Mouse (Mus musculus): Measurements from ENCODE around the gene Dydc1. TPM values are rescaled to one million over a fixed set of nuclear protein-coding genes. Genes with fewer than 3 reads are reported as not detected.

Gene Dydc1
- polyA plus RNA-seq, 1 experiment from 2014 or later, result not detected

GRCm38 (mm10) chr14:41101242-41101641 is 28.5 kb downstream of the Dydc1 start:
- Histone ChIP-seq H3K36me3 (replicated peaks; ENCODE audit: control insufficient read depth, insufficient read depth, low read depth, low read length) (no peaks in the 10 kb centered on the region), H3K4me2 (ENCODE audit: low read depth, low read length) (no peak overlapping the region), H3K27me3 (ENCODE audit: control insufficient read depth, insufficient read depth, low read length) (no peaks in the 10 kb centered on the region), H3K4me1 (ENCODE audit: control insufficient read depth, insufficient read depth, low read length) (no peaks in the 10 kb centered on the region), H3K27ac (replicated peaks; ENCODE audit: low read depth, low read length) (no peak overlapping the region), H3K9ac (replicated peaks; ENCODE audit: low read length) (no peak overlapping the region), H3K9me3 (replicated peaks; ENCODE audit: control insufficient read depth, low read length) (no peaks in the 10 kb centered on the region), H3K4me3 (ENCODE audit: low read depth, low read length) (no peak overlapping the region)
- WGBS, result 85% methylated on average over 5 of the region's 5 CpGs
- no peak for ATAC-seq (replicated peaks; ENCODE audit: insufficient number of reproducible peaks, low FRiP score, low TSS enrichment, low read depth)
- DNase-seq (ENCODE audit: low spot score), result no peak

- DNase-seq (ENCODE audit: low spot score), result no peak
- no peaks in the 10 kb centered on the region for H3K27me3 ChIP-seq (ENCODE audit: control insufficient read depth, insufficient read depth, low read length)
- no peaks in the 10 kb centered on the region for H3K4me1 ChIP-seq (ENCODE audit: control insufficient read depth, insufficient read depth, low read length)
- H3K9ac ChIP-seq (replicated peaks; ENCODE audit: low read length), result no peak overlapping the region
- WGBS, result 84% methylated on average over 2 of the region's 2 CpGs
- no peak overlapping the region for H3K27ac ChIP-seq (replicated peaks; ENCODE audit: low read depth, low read length)
- ATAC-seq (replicated peaks; ENCODE audit: insufficient number of reproducible peaks, low FRiP score, low TSS enrichment, low read depth), result no peak
- no peaks in the 10 kb centered on the region for H3K36me3 ChIP-seq (replicated peaks; ENCODE audit: control insufficient read depth, insufficient read depth, low read depth, low read length)
- no peak overlapping the region for H3K4me2 ChIP-seq (ENCODE audit: low read depth, low read length)
- no peak overlapping the region for H3K4me3 ChIP-seq (ENCODE audit: low read depth, low read length)
- no peaks in the 10 kb centered on the region for H3K9me3 ChIP-seq (replicated peaks; ENCODE audit: control insufficient read depth, low read length)
Measured at GRCm38 (mm10) chr14:41102269-41102668, 29.6 kb downstream of the Dydc1 start.

DNA sequence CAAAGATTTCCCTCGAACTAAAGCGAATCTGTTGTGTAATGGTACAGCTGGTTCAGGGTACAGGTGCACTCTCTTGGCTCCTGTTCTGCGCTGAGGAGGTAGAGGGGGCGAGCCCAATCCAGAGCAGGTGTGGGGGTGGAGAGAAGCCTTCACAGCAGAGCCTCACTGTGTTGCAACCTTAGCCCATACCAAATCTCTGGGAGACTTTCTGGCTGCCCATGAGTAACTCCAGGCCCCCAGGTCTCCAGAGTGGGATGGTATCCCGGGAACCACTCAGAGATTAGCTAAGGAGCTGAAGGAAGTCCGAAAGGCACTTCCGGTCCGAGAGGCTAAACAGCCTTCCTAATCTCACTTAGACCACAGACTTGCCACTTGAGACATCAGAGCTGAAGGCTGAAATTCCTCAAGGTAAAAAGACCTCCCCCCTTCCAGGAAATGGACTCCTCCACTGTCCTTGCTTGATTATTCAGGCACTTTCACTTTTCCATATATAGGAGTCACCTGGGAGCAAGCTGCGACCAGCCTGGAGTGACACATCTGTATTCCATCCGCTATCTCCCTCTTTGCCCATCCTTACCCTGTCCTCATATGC is 32.2 kb downstream of the Dydc1 start, which contains the start of gene Mat1a:
Gene Mat1a, plus strand, starts transcription at position 183 of the 592 bp plus-strand sequence.
- no peak within 1 kb of the TSS for H3K4me2 ChIP-seq (ENCODE audit: low read depth, low read length)
- no peaks in the 10 kb centered on the region for H3K27me3 ChIP-seq (ENCODE audit: control insufficient read depth, insufficient read depth, low read length)
- 74% methylated on average over 10 of the region's 10 CpGs for WGBS
- no peaks in the 10 kb centered on the region for H3K4me1 ChIP-seq (ENCODE audit: control insufficient read depth, insufficient read depth, low read length)
- H3K9ac ChIP-seq (replicated peaks; ENCODE audit: low read length), result no peak within 1 kb of the TSS
- DNase-seq (ENCODE audit: low spot score) (no peak), ATAC-seq (replicated peaks; ENCODE audit: insufficient number of reproducible peaks, low FRiP score, low TSS enrichment, low read depth) (no peak)
- H3K9me3 ChIP-seq (replicated peaks; ENCODE audit: control insufficient read depth, low read length), result no peaks in the 10 kb centered on the region
- no peak within 1 kb of the TSS for H3K4me3 ChIP-seq (ENCODE audit: low read depth, low read length)
- H3K36me3 ChIP-seq (replicated peaks; ENCODE audit: control insufficient read depth, insufficient read depth, low read depth, low read length), result no peaks in the 10 kb centered on the region
- H3K27ac ChIP-seq (replicated peaks; ENCODE audit: low read depth, low read length), result no peak within 1 kb of the TSS

DNA sequence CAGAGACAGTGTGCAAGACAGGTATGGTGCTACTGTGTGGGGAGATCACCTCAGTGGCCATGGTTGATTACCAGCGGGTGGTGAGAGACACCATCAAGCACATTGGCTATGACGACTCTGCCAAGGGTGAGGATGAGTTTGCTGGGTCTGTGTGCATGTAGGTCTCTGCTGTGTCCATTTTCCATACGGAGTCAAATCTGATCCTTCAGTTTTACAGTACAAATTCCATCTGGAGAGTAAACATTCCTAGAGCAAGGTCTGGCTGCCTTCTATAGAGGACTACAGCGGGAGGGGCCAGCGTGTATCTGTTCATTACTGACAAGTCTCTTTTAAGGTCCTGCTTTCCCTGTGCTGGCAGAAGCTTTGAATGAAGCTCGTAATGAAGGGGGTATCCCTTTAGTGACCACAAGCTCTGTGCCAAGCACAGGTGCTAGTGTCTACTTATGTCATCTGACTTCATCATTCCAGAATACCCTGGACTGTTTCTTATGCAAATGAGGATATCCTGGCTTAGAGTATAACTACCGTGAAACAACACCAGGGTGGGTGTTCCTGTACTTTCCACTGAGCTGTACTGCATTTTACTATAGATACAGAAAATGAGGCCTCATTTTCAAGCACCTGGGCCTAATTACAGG is 38.4 kb downstream of the Dydc1 start:
- Histone ChIP-seq H3K4me3 (ENCODE audit: low read depth, low read length) (no peak overlapping the region), H3K27ac (replicated peaks; ENCODE audit: low read depth, low read length) (no peak overlapping the region), H3K4me2 (ENCODE audit: low read depth, low read length) (no peak overlapping the region), H3K9me3 (replicated peaks; ENCODE audit: control insufficient read depth, low read length) (no peaks in the 10 kb centered on the region), H3K36me3 (replicated peaks; ENCODE audit: control insufficient read depth, insufficient read depth, low read depth, low read length) (no peaks in the 10 kb centered on the region), H3K9ac (replicated peaks; ENCODE audit: low read length) (no peak overlapping the region), H3K27me3 (ENCODE audit: control insufficient read depth, insufficient read depth, low read length) (no peaks in the 10 kb centered on the region), H3K4me1 (ENCODE audit: control insufficient read depth, insufficient read depth, low read length) (no peaks in the 10 kb centered on the region)
- no peak for ATAC-seq (replicated peaks; ENCODE audit: insufficient number of reproducible peaks, low FRiP score, low TSS enrichment, low read depth)
- WGBS, result 88% methylated on average over 7 of the region's 7 CpGs
- DNase-seq (ENCODE audit: low spot score), result no peak

- no peaks in the 10 kb centered on the region for H3K4me1 ChIP-seq (ENCODE audit: control insufficient read depth, insufficient read depth, low read length)
- 79% methylated on average over 4 of the region's 4 CpGs for WGBS
- no peak overlapping the region for H3K4me2 ChIP-seq (ENCODE audit: low read depth, low read length)
- no peak overlapping the region for H3K27ac ChIP-seq (replicated peaks; ENCODE audit: low read depth, low read length)
- DNase-seq (ENCODE audit: low spot score) (no peak), ATAC-seq (replicated peaks; ENCODE audit: insufficient number of reproducible peaks, low FRiP score, low TSS enrichment, low read depth) (no peak)
- H3K4me3 ChIP-seq (ENCODE audit: low read depth, low read length), result no peak overlapping the region
- no peaks in the 10 kb centered on the region for H3K9me3 ChIP-seq (replicated peaks; ENCODE audit: control insufficient read depth, low read length)
- no peak overlapping the region for H3K9ac ChIP-seq (replicated peaks; ENCODE audit: low read length)
- H3K27me3 ChIP-seq (ENCODE audit: control insufficient read depth, insufficient read depth, low read length), result no peaks in the 10 kb centered on the region
- no peaks in the 10 kb centered on the region for H3K36me3 ChIP-seq (replicated peaks; ENCODE audit: control insufficient read depth, insufficient read depth, low read depth, low read length)
Measured at GRCm38 (mm10) chr14:41112944-41113343, 40.2 kb downstream of the Dydc1 start.

DNA sequence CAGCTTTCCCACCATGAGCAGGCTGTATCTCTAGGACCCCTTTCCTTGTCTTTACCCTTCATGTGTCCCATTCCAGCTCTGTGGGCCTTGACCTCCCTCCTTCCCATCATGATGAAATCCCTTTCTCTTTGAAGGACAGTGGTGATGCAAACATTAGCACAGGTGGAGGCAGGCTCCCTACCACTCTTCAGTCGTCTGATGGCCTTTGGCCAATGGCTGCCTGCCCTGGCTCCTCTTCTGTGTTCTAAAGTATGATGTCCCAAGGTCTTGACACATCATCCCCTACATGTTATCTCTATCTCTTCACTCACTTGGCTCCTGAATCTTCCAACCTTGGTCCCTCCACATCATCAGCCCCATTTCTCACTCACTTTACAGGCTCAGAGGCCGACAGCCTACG is 43.6 kb downstream of the Dydc1 start:
- DNase-seq (ENCODE audit: low spot score), result no peak
- Histone ChIP-seq H3K4me1 (ENCODE audit: control insufficient read depth, insufficient read depth, low read length) (no peaks in the 10 kb centered on the region), H3K36me3 (replicated peaks; ENCODE audit: control insufficient read depth, insufficient read depth, low read depth, low read length) (no peaks in the 10 kb centered on the region), H3K4me3 (ENCODE audit: low read depth, low read length) (no peak overlapping the region), H3K9me3 (replicated peaks; ENCODE audit: control insufficient read depth, low read length) (no peaks in the 10 kb centered on the region), H3K4me2 (ENCODE audit: low read depth, low read length) (no peak overlapping the region), H3K9ac (replicated peaks; ENCODE audit: low read length) (no peak overlapping the region), H3K27ac (replicated peaks; ENCODE audit: low read depth, low read length) (no peak overlapping the region), H3K27me3 (ENCODE audit: control insufficient read depth, insufficient read depth, low read length) (no peaks in the 10 kb centered on the region)
- ATAC-seq (replicated peaks; ENCODE audit: insufficient number of reproducible peaks, low FRiP score, low TSS enrichment, low read depth), result no peak
- 86% methylated on average over 3 of the region's 3 CpGs for WGBS

- ATAC-seq (replicated peaks; ENCODE audit: insufficient number of reproducible peaks, low FRiP score, low TSS enrichment, low read depth) (no peak), DNase-seq (ENCODE audit: low spot score) (no peak)
- Histone ChIP-seq H3K27me3 (ENCODE audit: control insufficient read depth, insufficient read depth, low read length) (no peaks in the 10 kb centered on the region), H3K36me3 (replicated peaks; ENCODE audit: control insufficient read depth, insufficient read depth, low read depth, low read length) (no peaks in the 10 kb centered on the region), H3K27ac (replicated peaks; ENCODE audit: low read depth, low read length) (no peak overlapping the region), H3K4me2 (ENCODE audit: low read depth, low read length) (no peak overlapping the region), H3K4me3 (ENCODE audit: low read depth, low read length) (no peak overlapping the region), H3K9ac (replicated peaks; ENCODE audit: low read length) (no peak overlapping the region), H3K9me3 (replicated peaks; ENCODE audit: control insufficient read depth, low read length) (no peaks in the 10 kb centered on the region), H3K4me1 (ENCODE audit: control insufficient read depth, insufficient read depth, low read length) (no peaks in the 10 kb centered on the region)
- 86% methylated on average over 5 of the region's 5 CpGs for WGBS
Measured at GRCm38 (mm10) chr14:41124683-41125082, 52.0 kb downstream of the Dydc1 start.

DNA sequence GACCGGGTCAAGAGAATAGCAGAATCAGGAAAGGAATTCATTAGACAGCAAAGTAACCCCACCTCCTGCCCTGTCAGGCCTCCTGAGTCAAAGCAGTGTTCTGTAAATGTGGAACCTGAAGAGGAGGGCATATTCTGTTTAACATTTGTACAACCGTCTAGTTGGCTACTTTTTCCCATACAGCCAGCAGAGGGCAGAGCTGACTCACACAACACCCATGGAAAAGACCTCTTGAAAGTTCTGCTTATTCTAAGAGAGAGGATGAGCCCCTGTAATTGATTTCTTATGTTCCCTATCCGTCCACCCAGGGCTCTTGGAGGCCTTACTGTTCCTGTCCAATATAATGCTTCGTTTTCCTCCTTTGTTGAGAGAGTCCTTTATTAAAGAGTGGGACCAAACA is 55.3 kb downstream of the Dydc1 start:
- H3K36me3 ChIP-seq (replicated peaks; ENCODE audit: control insufficient read depth, insufficient read depth, low read depth, low read length), result no peaks in the 10 kb centered on the region
- H3K27me3 ChIP-seq (ENCODE audit: control insufficient read depth, insufficient read depth, low read length), result no peaks in the 10 kb centered on the region
- no peak overlapping the region for H3K27ac ChIP-seq (replicated peaks; ENCODE audit: low read depth, low read length)
- WGBS, result 16% methylated on average over 4 of the region's 4 CpGs
- H3K4me2 ChIP-seq (ENCODE audit: low read depth, low read length), result no peak overlapping the region
- ATAC-seq (replicated peaks; ENCODE audit: insufficient number of reproducible peaks, low FRiP score, low TSS enrichment, low read depth) (no peak), DNase-seq (ENCODE audit: low spot score) (peak; percentile 66)
- no peak overlapping the region for H3K9ac ChIP-seq (replicated peaks; ENCODE audit: low read length)
- H3K4me1 ChIP-seq (ENCODE audit: control insufficient read depth, insufficient read depth, low read length), result no peaks in the 10 kb centered on the region
- no peak overlapping the region for H3K4me3 ChIP-seq (ENCODE audit: low read depth, low read length)
- H3K9me3 ChIP-seq (replicated peaks; ENCODE audit: control insufficient read depth, low read length), result no peaks in the 10 kb centered on the region
